Mouse (Mus musculus): ENCODE results near the gene Hps5. TPM values are rescaled to one million over a fixed set of nuclear protein-coding genes. Genes with fewer than 3 reads are reported as not detected.

Gene Hps5
- polyA plus RNA-seq, 1 experiment from 2014 or later, result 16.3 TPM

DNA sequence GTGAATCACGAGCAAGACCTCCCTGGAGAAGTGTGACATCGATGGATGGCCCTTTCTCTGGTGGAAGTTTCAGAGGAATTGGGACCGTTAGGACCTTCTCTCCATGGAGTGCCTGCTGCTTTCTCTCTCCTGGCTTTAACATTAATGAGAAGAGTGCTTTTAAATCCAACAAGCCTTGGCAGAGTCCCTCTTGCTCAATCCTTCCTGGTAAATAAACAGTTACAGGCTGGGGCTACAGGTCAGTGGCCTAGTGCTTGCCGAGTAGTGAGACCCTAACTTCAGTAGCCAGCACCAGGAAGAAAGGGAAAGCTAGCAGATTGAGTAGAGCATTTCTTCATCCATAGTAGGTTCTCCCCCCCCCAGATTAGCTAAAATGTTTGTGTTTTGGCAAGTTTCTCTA, 63.4 kb downstream of the Hps5 start, which contains the start of gene Saa4:
Gene Saa4 (minus strand): TSS at position 146 of the 400 bp plus-strand sequence.
- WGBS (ENCODE audit: missing documents), result 87% methylated on average over 4 of the region's 4 CpGs
- Histone ChIP-seq H3K36me3 (ENCODE audit: inconsistent target) (no peaks in the 10 kb centered on the region), H3K27ac (no peak within 1 kb of the TSS), H3K79me2 (ENCODE audit: inconsistent target) (no peaks in the 10 kb centered on the region), H3K4me3 (ENCODE audit: inconsistent target) (no peak within 1 kb of the TSS)

GRCm38 (mm10) chr7:46727584-46727983, 68.3 kb downstream of the Hps5 start:
- 92% methylated on average over 1 of the region's 1 CpGs for WGBS (ENCODE audit: missing documents)
- no peaks in the 10 kb centered on the region for H3K36me3 ChIP-seq (ENCODE audit: inconsistent target)
- no peaks in the 10 kb centered on the region for H3K79me2 ChIP-seq (ENCODE audit: inconsistent target)
- H3K27ac ChIP-seq, result no peak overlapping the region
- H3K4me3 ChIP-seq (ENCODE audit: inconsistent target), result no peak overlapping the region

DNA sequence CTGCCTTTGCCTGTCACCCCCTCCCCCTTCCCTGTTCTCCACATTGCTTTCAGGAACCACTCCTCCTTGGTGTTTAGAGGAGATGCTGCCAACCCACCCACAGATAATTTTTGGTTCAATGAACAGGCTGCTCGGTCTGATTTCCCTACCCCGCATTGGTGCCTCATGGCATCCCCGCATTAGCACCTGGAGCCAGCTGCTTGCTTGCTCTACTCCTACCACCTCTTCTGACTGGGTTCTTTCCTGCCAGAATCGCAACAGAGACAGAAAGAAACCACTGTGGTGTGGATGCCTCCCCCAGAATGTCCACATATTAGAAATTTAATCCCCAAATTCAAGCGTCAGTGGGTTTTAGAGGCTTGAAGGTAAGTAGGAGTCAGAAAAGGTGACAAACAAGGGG, 71.5 kb downstream of the Hps5 start:
- 73% methylated on average over 5 of the region's 5 CpGs for WGBS (ENCODE audit: missing documents)
- Histone ChIP-seq H3K36me3 (ENCODE audit: inconsistent target) (no peaks in the 10 kb centered on the region), H3K79me2 (ENCODE audit: inconsistent target) (no peaks in the 10 kb centered on the region), H3K27ac (no peak overlapping the region), H3K4me3 (ENCODE audit: inconsistent target) (no peak overlapping the region)

DNA sequence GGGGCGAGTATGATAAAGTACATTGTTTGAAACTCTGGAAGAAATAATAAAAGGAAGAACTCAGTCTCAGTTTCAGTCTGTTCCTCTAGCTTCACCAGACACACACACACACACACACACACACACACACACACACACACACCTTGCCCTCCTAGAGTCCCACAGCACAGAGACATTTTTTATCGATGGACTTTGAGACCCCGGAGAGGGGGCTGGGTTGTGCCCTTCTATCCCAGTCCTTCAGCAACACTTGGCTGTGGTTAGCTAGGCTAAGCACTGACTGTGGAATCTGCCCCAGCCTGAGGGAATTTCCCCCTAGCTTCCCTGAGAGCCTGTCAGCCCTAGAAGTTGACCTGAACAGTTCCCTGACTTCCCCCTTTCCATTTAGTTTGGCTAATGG, 72.0 kb downstream of the Hps5 start:
- WGBS (ENCODE audit: missing documents), result 75% methylated on average over 3 of the region's 3 CpGs
- Histone ChIP-seq H3K27ac (no peak overlapping the region), H3K79me2 (ENCODE audit: inconsistent target) (no peaks in the 10 kb centered on the region), H3K4me3 (ENCODE audit: inconsistent target) (no peak overlapping the region), H3K36me3 (ENCODE audit: inconsistent target) (no peaks in the 10 kb centered on the region)

DNA sequence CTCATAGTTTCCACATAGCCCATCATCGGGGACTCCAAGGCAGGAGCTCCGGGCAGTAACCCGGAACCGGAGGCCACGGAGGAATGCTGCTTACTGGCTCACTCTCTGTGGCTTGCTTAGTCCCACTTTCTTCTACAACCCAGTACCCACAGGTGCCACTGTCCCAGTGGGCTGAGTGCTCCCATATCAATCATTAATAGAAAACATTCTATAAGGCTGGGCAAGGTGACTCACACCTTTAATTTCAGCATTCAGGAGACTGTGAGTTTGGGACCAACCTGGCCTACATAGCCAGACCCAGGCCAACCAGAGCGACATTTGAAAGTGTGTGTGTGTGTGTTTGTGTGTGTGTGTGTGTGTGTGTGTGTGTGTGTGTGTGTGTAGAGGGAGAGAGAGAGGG, 72.5 kb downstream of the Hps5 start:
- 97% methylated on average over 6 of the region's 6 CpGs for WGBS (ENCODE audit: missing documents)
- no peak overlapping the region for H3K4me3 ChIP-seq (ENCODE audit: inconsistent target)
- H3K36me3 ChIP-seq (ENCODE audit: inconsistent target), result no peaks in the 10 kb centered on the region
- H3K27ac ChIP-seq, result no peak overlapping the region
- no peaks in the 10 kb centered on the region for H3K79me2 ChIP-seq (ENCODE audit: inconsistent target)

DNA sequence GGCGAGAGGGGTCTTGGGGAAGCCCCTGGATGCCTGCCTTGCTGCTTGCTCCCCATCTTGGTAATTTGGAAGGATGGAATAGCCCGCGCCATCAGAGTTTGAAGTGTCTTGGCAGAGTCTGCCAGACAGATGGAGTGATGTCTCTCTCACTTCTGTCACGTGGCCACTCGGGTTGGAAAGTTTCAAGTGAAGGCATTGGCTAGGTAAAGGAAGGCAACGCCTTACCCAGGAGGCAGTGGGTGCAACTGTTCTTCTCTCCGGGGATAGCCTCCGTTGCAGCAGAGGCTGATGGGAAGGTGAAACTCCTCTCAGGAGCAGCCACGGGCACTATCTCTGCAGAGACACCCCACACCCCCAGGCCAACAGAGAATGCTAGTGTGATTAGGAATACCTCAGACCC, 75.4 kb downstream of the Hps5 start:
- Histone ChIP-seq H3K79me2 (ENCODE audit: inconsistent target) (no peaks in the 10 kb centered on the region), H3K36me3 (ENCODE audit: inconsistent target) (no peaks in the 10 kb centered on the region), H3K4me3 (ENCODE audit: inconsistent target) (no peak overlapping the region), H3K27ac (no peak overlapping the region)
- 74% methylated on average over 9 of the region's 9 CpGs for WGBS (ENCODE audit: missing documents)

GRCm38 (mm10) chr7:46719526-46719925, 76.3 kb downstream of the Hps5 start:
- no peaks in the 10 kb centered on the region for H3K36me3 ChIP-seq (ENCODE audit: inconsistent target)
- no peaks in the 10 kb centered on the region for H3K79me2 ChIP-seq (ENCODE audit: inconsistent target)
- WGBS (ENCODE audit: missing documents), result 70% methylated on average over 7 of the region's 7 CpGs
- H3K27ac ChIP-seq, result no peak overlapping the region
- H3K4me3 ChIP-seq (ENCODE audit: inconsistent target), result no peak overlapping the region

- Histone ChIP-seq H3K36me3 (ENCODE audit: inconsistent target) (no peaks in the 10 kb centered on the region), H3K4me3 (ENCODE audit: inconsistent target) (no peak overlapping the region), H3K27ac (no peak overlapping the region), H3K79me2 (ENCODE audit: inconsistent target) (no peaks in the 10 kb centered on the region)
- 75% methylated on average over 7 of the region's 7 CpGs for WGBS (ENCODE audit: missing documents)
Measured at GRCm38 (mm10) chr7:46718591-46719270, 77.1 kb downstream of the Hps5 start.

DNA sequence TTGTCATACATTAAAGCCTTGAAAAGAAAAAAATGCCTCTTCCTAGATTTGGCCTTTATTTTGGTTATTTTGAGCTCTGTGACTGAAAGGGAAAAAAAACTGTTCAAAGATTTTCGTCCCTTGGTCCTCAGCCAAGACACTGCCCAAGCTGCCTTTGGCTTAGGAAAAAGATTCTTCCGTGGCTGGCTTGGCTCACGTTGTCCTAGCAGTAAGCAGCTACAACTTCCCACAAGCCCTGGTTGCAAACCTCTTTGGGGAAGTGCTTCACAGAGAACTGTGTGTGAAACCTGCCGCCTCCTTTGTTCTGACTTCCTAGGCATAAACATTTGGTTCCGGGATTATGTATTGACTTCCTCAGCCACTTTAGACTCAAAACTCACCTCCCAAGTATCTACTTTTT, 79.0 kb downstream of the Hps5 start:
- WGBS (ENCODE audit: missing documents), result 6% methylated on average over 5 of the region's 5 CpGs
- Histone ChIP-seq H3K27ac (no peak overlapping the region), H3K79me2 (ENCODE audit: inconsistent target) (no peaks in the 10 kb centered on the region), H3K36me3 (ENCODE audit: inconsistent target) (no peaks in the 10 kb centered on the region), H3K4me3 (ENCODE audit: inconsistent target) (no peak overlapping the region)

- H3K4me3 ChIP-seq (ENCODE audit: inconsistent target), result no peak within 1 kb of the TSS
- H3K27ac ChIP-seq, result no peak within 1 kb of the TSS
- H3K36me3 ChIP-seq (ENCODE audit: inconsistent target), result no peaks in the 10 kb centered on the region
- H3K79me2 ChIP-seq (ENCODE audit: inconsistent target), result no peaks in the 10 kb centered on the region
- 72% methylated on average over 4 of the region's 5 CpGs for WGBS (ENCODE audit: missing documents)
Measured at GRCm38 (mm10) chr7:46715600-46715999, 80.3 kb downstream of the Hps5 start, which contains the start of gene Saa3. Saa3 (minus strand) TSS chr7:46715700.

DNA sequence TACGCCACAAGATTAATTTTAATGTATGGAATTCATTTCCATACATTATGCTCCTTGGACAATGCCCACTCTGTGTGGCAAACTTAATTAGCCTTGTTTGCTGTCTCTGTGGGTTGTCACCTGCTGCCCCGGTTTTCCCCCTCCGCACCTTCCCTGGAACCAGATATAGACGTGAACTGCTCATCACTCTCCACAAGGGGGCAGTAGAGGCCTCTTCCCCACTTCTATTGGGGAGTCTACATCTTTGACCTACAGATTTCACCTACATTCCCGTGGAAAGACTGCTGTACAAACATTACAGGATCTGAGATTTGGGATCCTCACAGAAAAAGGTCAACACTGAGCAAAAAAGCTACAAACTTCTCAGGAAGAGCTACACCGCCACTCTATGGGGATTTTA, 81.3 kb downstream of the Hps5 start:
- Histone ChIP-seq H3K36me3 (ENCODE audit: inconsistent target) (no peaks in the 10 kb centered on the region), H3K79me2 (ENCODE audit: inconsistent target) (no peaks in the 10 kb centered on the region), H3K4me3 (ENCODE audit: inconsistent target) (no peak overlapping the region), H3K27ac (no peak overlapping the region)
- 50% methylated on average over 4 of the region's 6 CpGs for WGBS (ENCODE audit: missing documents)

DNA sequence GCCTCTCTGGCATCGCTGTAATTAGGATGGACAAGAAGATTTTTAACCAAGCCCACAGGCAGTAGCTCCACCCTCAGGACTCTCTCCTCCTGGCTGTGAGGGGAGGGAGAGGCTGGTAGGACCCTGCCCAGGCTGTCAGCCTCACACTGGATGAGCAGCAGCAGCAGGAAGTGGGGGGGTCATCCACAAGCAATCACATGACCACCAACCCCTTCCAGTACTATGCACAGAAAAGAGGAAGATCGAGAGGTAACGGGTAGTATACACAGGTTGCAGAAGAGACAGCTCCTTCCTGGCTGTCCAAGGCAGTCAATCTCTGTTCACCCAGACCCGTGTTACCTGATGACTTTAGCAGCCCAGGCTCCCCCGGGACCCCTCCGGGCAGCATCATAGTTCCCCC, 83.6 kb downstream of the Hps5 start:
- no peak overlapping the region for H3K27ac ChIP-seq
- no peak overlapping the region for H3K4me3 ChIP-seq (ENCODE audit: inconsistent target)
- no peaks in the 10 kb centered on the region for H3K79me2 ChIP-seq (ENCODE audit: inconsistent target)
- no peaks in the 10 kb centered on the region for H3K36me3 ChIP-seq (ENCODE audit: inconsistent target)
- WGBS (ENCODE audit: missing documents), result 0% methylated on average over 6 of the region's 6 CpGs

Other genes with a start within 250 kb of the Hps5 start
- gene Sergef, start 156.3 kb downstream of the Hps5 start, polyA plus RNA-seq (2018), result 7.7 to 12.6 TPM (median 8.8 TPM) in 3 replicates
- not detected in 3 replicates for gene Tph1, start 123.5 kb downstream of the Hps5 start, polyA plus RNA-seq (2018)
- 2.0 to 3.9 TPM (median 2.7 TPM) in 3 replicates for gene Saal1, start 85.4 kb downstream of the Hps5 start, polyA plus RNA-seq (2018)
- 50.5 to 83.6 TPM (median 73.1 TPM) in 3 replicates for gene Saa3, start 80.4 kb downstream of the Hps5 start, polyA plus RNA-seq (2018)
- gene Saa4, start 63.5 kb downstream of the Hps5 start, polyA plus RNA-seq (2018), result not detected in 3 replicates
- gene Saa1, start 53.1 kb downstream of the Hps5 start, polyA plus RNA-seq (2018), result not detected in 3 replicates
- not detected in 3 replicates for gene Saa2, start 44.3 kb downstream of the Hps5 start, polyA plus RNA-seq (2018)
- 41.4 to 101 TPM (median 42.4 TPM) in 3 replicates for gene Gtf2h1, start within 50 bp of the Hps5 start, polyA plus RNA-seq (2018)
- 352 to 860 TPM (median 417 TPM) in 3 replicates for gene Ldha, start 45.4 kb upstream of the Hps5 start, polyA plus RNA-seq (2018)
- gene Ldhc, start 65.1 kb upstream of the Hps5 start, polyA plus RNA-seq (2018), result not detected in 3 replicates
- gene Tsg101, start 123.9 kb upstream of the Hps5 start, polyA plus RNA-seq (2018), result 62.8 to 220 TPM (median 81.4 TPM) in 3 replicates
- gene Uevld, start 162.5 kb upstream of the Hps5 start, polyA plus RNA-seq (2018), result 6.1 to 6.9 TPM (median 6.4 TPM) in 3 replicates
- gene Gm9999, start 187.5 kb upstream of the Hps5 start, polyA plus RNA-seq (2018), result not detected in 3 replicates
- 14.1 to 25.5 TPM (median 17.6 TPM) in 3 replicates for gene Spty2d1, start 212.3 kb upstream of the Hps5 start, polyA plus RNA-seq (2018)